Mouse (Mus musculus): Measurements from ENCODE around the gene Tectb.

- no peak for TF ChIP-seq CTCF (IDR thresholded peaks at IDR 0.05; ENCODE audit: extremely low read depth, insufficient read depth, insufficient read length, insufficient replicate concordance)
- no peak for TF ChIP-seq POLR2A (IDR thresholded peaks at IDR 0.05; ENCODE audit: low read depth, low read length)
These were observed 31.2 kb downstream of the Tectb start for GRCm38 (mm10) chr19:55211698-55212097.

Data from spleen, adult 2 months (tissue).